Mouse (Mus musculus): ENCODE measurements around the gene Tmbim4.

GRCm38 (mm10) chr10:120245681-120246080, 44.3 kb downstream of the Tmbim4 start:
- no peak for TF ChIP-seq CTCF (conservative IDR thresholded peaks at IDR 0.05; ENCODE audit: low read length)
- no peak for TF ChIP-seq NANOG (IDR thresholded peaks at IDR 0.05; ENCODE audit: borderline replicate concordance, low read length)
- TF ChIP-seq POU5F1 (IDR thresholded peaks at IDR 0.05; ENCODE audit: borderline replicate concordance, low read length): no peak

Measured in E14TG2a.4 (cell line).